8 mouse cellular contexts compared by ENCODE assay signal in genomic region chr1:172217148-172217547, GRCm38 (mm10). TPM values are rescaled to one million over a fixed set of nuclear protein-coding genes. Genes with fewer than 3 reads are reported as not detected.
A peak's percentile ranks its signal among the peaks of the same experiment; 100 is the strongest.
DNase-seq lines count a peak whose midpoint lies in the region; ATAC-seq and TF ChIP-seq lines count a peak whose summit lies in the region.

No protein-coding gene starts in this region.

- peak; percentile 97 for TF ChIP-seq CTCF in liver, embryonic 14.5 days (IDR thresholded peaks at IDR 0.05; ENCODE audit: low read depth)

- H3K9ac ChIP-seq in heart, embryonic 14.5 days (ENCODE audit: low read length), result peak overlapping the region; percentile 71; the same call in 1 of the 2 replicates
- H3K9ac ChIP-seq in liver, embryonic 14.5 days (replicated peaks), result no peak overlapping the region; the same call in 1 of the 2 replicates
- no peak overlapping the region for H3K9ac ChIP-seq in stomach, embryonic 15.5 days

- peak; percentile 70 to 79 for DNase-seq in CD8-positive naive resting alpha-beta T cell, adult 2 months (ENCODE audit: low read depth in 2 of 2, low spot score in 2 of 2)
- DNase-seq in fibroblast of lung, adult 2 months (ENCODE audit: low read depth), result peak; percentile 88
- DNase-seq in kidney, postnatal 10 days, result peak; percentile 95
- DNase-seq in liver, embryonic 14.5 days (ENCODE audit: low read depth in 3 of 3, low spot score in 3 of 3), result peak; percentile 60 to 75 (median 67)
- peak; percentile 97 for DNase-seq in neural tube, embryonic 10.5 days (ENCODE audit: extremely low spot score, low spot score)

- H3K4me3 ChIP-seq in brown adipose tissue, adult 24 weeks (ENCODE audit: insufficient read depth, low read depth, low read length), result peak overlapping the region; percentile 30
- H3K4me3 ChIP-seq in heart, embryonic 14.5 days (ENCODE audit: control insufficient read depth in 1 of 2, insufficient read depth in 1 of 2, low read depth in 1 of 2, low read length in 2 of 2), result peak overlapping the region; percentile 13 to 16; a peak in 2 of 4 replicates
- peak overlapping the region in 1 of 2 experiments; percentile 24; a peak in 1 of 4 replicates for H3K4me3 ChIP-seq in liver, embryonic 14.5 days (ENCODE audit: insufficient read depth in 1 of 2, low read depth in 2 of 2, low read length in 2 of 2)
- H3K4me3 ChIP-seq in stomach, embryonic 15.5 days (replicated peaks), result peak overlapping the region; percentile 19

- peaks cover 7% of the 10 kb centered on the region; the same call in 1 of the 2 replicates for H3K4me1 ChIP-seq in brown adipose tissue, adult 24 weeks (ENCODE audit: control insufficient read depth, insufficient read depth, insufficient read length, low read length)
- peaks cover 64 to 72% of the 10 kb centered on the region in 2 experiments for H3K4me1 ChIP-seq in heart, embryonic 14.5 days (ENCODE audit: control insufficient read depth in 2 of 2, insufficient read depth in 2 of 2, low read length in 2 of 2)
- peaks cover 0 to 3% of the 10 kb centered on the region in 2 experiments; a peak in 2 of 4 replicates for H3K4me1 ChIP-seq in liver, embryonic 14.5 days (replicated peaks; ENCODE audit: control insufficient read depth in 2 of 2, insufficient read depth in 2 of 2, low read length in 1 of 2)
- H3K4me1 ChIP-seq in stomach, embryonic 15.5 days, result peaks cover 30% of the 10 kb centered on the region

- H3K27me3 ChIP-seq in heart, embryonic 14.5 days (ENCODE audit: control insufficient read depth, insufficient read depth, low read length), result no peaks in the 10 kb centered on the region
- H3K27me3 ChIP-seq in liver, embryonic 14.5 days (ENCODE audit: control insufficient read depth, insufficient read depth, low read length), result no peaks in the 10 kb centered on the region
- no peaks in the 10 kb centered on the region for H3K27me3 ChIP-seq in stomach, embryonic 15.5 days (replicated peaks)

- H3K9me3 ChIP-seq in heart, embryonic 14.5 days (ENCODE audit: control insufficient read depth, low read length), result no peaks in the 10 kb centered on the region
- H3K9me3 ChIP-seq in liver, embryonic 14.5 days (ENCODE audit: control insufficient read depth, low read length), result no peaks in the 10 kb centered on the region
- no peaks in the 10 kb centered on the region for H3K9me3 ChIP-seq in stomach, embryonic 15.5 days

- 0% methylated on average over 5 of the region's 5 CpGs for WGBS in heart, embryonic 14.5 days
- WGBS in liver, embryonic 14.5 days (ENCODE audit: insufficient replicate concordance), result 0% methylated on average over 5 of the region's 5 CpGs
- 1% methylated on average over 5 of the region's 5 CpGs for WGBS in stomach, embryonic 15.5 days

- no peaks in the 10 kb centered on the region for H3K36me3 ChIP-seq in heart, embryonic 14.5 days (ENCODE audit: control insufficient read depth, insufficient read depth, low read length)
- no peaks in the 10 kb centered on the region for H3K36me3 ChIP-seq in liver, embryonic 14.5 days (replicated peaks; ENCODE audit: control insufficient read depth, insufficient read depth, low read depth)
- no peaks in the 10 kb centered on the region for H3K36me3 ChIP-seq in stomach, embryonic 15.5 days

- peak overlapping the region; percentile 63 for H3K27ac ChIP-seq in brown adipose tissue, adult 24 weeks (replicated peaks; ENCODE audit: low read depth, low read length)
- peak overlapping the region; percentile 87 to 90 for H3K27ac ChIP-seq in heart, embryonic 14.5 days (replicated peaks in 1 of 2; ENCODE audit: control insufficient read depth in 1 of 2, insufficient read depth in 1 of 2, low read depth in 2 of 2, low read length in 2 of 2)
- H3K27ac ChIP-seq in liver, embryonic 14.5 days, result no peak overlapping the region
- peak overlapping the region; percentile 67; the same call in 1 of the 2 replicates for H3K27ac ChIP-seq in stomach, embryonic 15.5 days

- peak; percentile 17; the same call in 1 of the 2 replicates for TF ChIP-seq EP300 in liver, embryonic 14.5 days (IDR thresholded peaks at IDR 0.05; ENCODE audit: low read depth)

- ATAC-seq in heart, embryonic 14.5 days (ENCODE audit: insufficient number of reproducible peaks, insufficient read depth, low FRiP score, low read depth), result peak; percentile 42; the same call in 1 of the 2 replicates
- ATAC-seq in liver, embryonic 14.5 days (ENCODE audit: insufficient read depth), result peak; percentile 72
- peak; percentile 59; the same call in 1 of the 2 replicates for ATAC-seq in stomach, embryonic 15.5 days (ENCODE audit: insufficient read depth, low FRiP score, low read depth)

- peak overlapping the region; percentile 61 for H3K4me2 ChIP-seq in heart, embryonic 14.5 days (ENCODE audit: low read length)
- H3K4me2 ChIP-seq in liver, embryonic 14.5 days (ENCODE audit: low read depth), result peak overlapping the region; percentile 39
- peak overlapping the region; percentile 40 for H3K4me2 ChIP-seq in stomach, embryonic 15.5 days

RNA-seq across cellular contexts. Expression of gene Casq1, which starts 2.5 kb away (rescaled TPM):
- 29.6 and 47.6 TPM in 2 replicates for polyA plus RNA-seq in brown adipose tissue, adult 24 weeks (2012; ENCODE audit: insufficient read depth, insufficient read length, missing spikeins)
- polyA plus RNA-seq in heart, embryonic 14.5 days (2014; fragmentation: Nextera tagmentation; extraction: Ambion mirVana), result 138 and 148 TPM in 2 replicates
- 0.09 and 0.11 TPM in 2 replicates for polyA plus RNA-seq in liver, embryonic 14.5 days (2012; rRNA removed)
- 0.22 TPM in 1 of 2 replicates, not detected in the other for polyA plus RNA-seq in liver, embryonic 14.5 days (2014; fragmentation: Nextera tagmentation; extraction: Ambion mirVana)
- 16.2 and 17.4 TPM in 2 replicates for polyA plus RNA-seq in stomach, embryonic 15.5 days (2015; fragmentation: Nextera tagmentation; extraction: Ambion mirVana)

RNA-seq across cellular contexts. Expression of gene Pea15a, which starts 10.5 kb away (rescaled TPM):
- 41.7 and 43.8 TPM in 2 replicates for polyA plus RNA-seq in brown adipose tissue, adult 24 weeks (2012; ENCODE audit: insufficient read depth, insufficient read length, missing spikeins)
- polyA plus RNA-seq in heart, embryonic 14.5 days (2014; fragmentation: Nextera tagmentation; extraction: Ambion mirVana), result 160 and 166 TPM in 2 replicates
- polyA plus RNA-seq in liver, embryonic 14.5 days (2012; rRNA removed), result 10.4 and 11.1 TPM in 2 replicates
- 14.4 and 16.5 TPM in 2 replicates for polyA plus RNA-seq in liver, embryonic 14.5 days (2014; fragmentation: Nextera tagmentation; extraction: Ambion mirVana)
- polyA plus RNA-seq in stomach, embryonic 15.5 days (2015; fragmentation: Nextera tagmentation; extraction: Ambion mirVana), result 103 and 108 TPM in 2 replicates

RNA-seq across cellular contexts. Expression of gene Atp1a4, which starts 41.1 kb away (rescaled TPM):
- polyA plus RNA-seq in brown adipose tissue, adult 24 weeks (2012; ENCODE audit: insufficient read depth, insufficient read length, missing spikeins), result not detected in 2 replicates
- 0.23 and 0.26 TPM in 2 replicates for polyA plus RNA-seq in heart, embryonic 14.5 days (2014; fragmentation: Nextera tagmentation; extraction: Ambion mirVana)
- polyA plus RNA-seq in liver, embryonic 14.5 days (2012; rRNA removed), result 0.01 TPM in 1 of 2 replicates, not detected in the other
- not detected in 2 replicates for polyA plus RNA-seq in liver, embryonic 14.5 days (2014; fragmentation: Nextera tagmentation; extraction: Ambion mirVana)
- polyA plus RNA-seq in stomach, embryonic 15.5 days (2015; fragmentation: Nextera tagmentation; extraction: Ambion mirVana), result not detected in 2 replicates

RNA-seq across cellular contexts. Expression of gene Igsf8, which starts 44.3 kb away (rescaled TPM):
- 4.3 and 10.5 TPM in 2 replicates for polyA plus RNA-seq in brown adipose tissue, adult 24 weeks (2012; ENCODE audit: insufficient read depth, insufficient read length, missing spikeins)
- polyA plus RNA-seq in heart, embryonic 14.5 days (2014; fragmentation: Nextera tagmentation; extraction: Ambion mirVana), result 20.7 and 24.7 TPM in 2 replicates
- polyA plus RNA-seq in liver, embryonic 14.5 days (2012; rRNA removed), result 12.7 and 15.4 TPM in 2 replicates
- 11.0 and 11.6 TPM in 2 replicates for polyA plus RNA-seq in liver, embryonic 14.5 days (2014; fragmentation: Nextera tagmentation; extraction: Ambion mirVana)
- polyA plus RNA-seq in stomach, embryonic 15.5 days (2015; fragmentation: Nextera tagmentation; extraction: Ambion mirVana), result 44.8 and 45.0 TPM in 2 replicates

Comparison
In these comparisons a context has a peak if more than half of its experiments do, and no peak if none do; other contexts are left out.
1. RNA of gene Casq1, which starts 2.5 kb away (polyA plus RNA-seq): 138 to 148 TPM in heart, embryonic 14.5 days, 29.6 to 47.6 TPM in brown adipose tissue, adult 24 weeks and 16.2 to 17.4 TPM in stomach, embryonic 15.5 days; 0.09 to 0.22 TPM in liver, embryonic 14.5 days; every median in the first group is over 10 times any median in the second.
2. Peak in every context shown above with its lines, with median percentiles within 50 percentile points of each other: DNase-seq, ATAC-seq and H3K4me2 ChIP-seq.